Mouse (Mus musculus): Measurements from ENCODE around the gene Blzf1.

The Blzf1 gene

DNA sequence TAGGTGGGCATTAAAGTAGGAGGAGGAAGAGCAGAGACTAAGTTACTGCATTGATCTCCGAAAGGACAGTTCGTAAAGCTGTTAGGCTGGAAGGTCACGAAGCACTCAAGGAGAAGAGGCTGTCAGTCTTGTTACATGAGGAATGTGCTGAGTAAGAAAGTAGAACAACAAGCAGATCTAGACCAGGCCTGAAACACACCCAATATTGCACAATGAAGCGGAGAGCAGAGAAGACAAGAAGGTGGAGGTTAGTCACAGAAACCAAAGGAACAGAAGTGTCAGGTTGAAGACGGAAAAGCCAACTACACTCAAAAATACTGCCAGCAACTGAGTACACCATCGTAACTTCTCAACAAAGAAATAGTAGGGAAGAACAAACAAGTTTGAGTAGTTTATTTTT lies 13.2 kb downstream of the Blzf1 start:
- no peak for DNase-seq (ENCODE audit: low spot score in 2 of 2)

DNA sequence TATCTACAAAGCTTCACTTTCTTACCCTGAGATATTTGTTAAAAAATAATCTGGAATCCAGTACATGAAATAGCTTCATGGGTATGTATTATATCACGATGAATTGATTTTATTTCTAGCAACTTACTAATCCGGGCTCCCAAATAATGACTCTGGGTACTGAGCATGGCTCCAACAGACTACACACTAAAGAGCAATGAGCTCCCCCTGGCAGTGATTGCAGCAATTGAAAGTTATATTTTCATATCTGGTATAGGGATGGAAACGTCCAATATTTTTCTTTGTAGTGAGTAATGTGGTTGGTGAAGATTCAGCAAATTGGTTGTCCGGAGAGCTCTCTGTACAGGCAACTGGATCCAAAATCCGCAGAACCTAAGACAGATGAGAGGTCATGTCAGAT lies 15.2 kb downstream of the Blzf1 start:
- DNase-seq (ENCODE audit: low spot score in 2 of 2), result no peak

DNA sequence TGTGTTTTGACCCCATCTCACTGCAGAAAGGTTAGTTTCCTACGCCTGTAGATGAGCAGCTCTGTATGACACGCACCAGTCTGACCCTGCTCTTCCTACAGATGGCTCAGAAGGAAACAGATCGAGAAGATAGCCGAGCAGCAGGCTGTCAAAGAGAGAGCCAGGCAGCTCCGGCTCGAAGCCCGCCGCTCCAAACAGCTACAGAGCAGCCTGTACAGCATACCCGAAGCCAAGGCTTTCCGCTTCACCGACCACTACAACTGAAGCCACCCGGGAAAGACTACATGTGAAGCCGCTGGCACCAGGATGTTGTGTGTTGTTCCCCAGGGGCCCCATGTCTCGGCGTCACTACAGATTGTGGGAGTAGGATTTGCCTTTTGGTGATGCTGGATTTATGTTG lies 19.9 kb downstream of the Blzf1 start:
- DNase-seq (ENCODE audit: low spot score in 2 of 2), result no peak

DNA sequence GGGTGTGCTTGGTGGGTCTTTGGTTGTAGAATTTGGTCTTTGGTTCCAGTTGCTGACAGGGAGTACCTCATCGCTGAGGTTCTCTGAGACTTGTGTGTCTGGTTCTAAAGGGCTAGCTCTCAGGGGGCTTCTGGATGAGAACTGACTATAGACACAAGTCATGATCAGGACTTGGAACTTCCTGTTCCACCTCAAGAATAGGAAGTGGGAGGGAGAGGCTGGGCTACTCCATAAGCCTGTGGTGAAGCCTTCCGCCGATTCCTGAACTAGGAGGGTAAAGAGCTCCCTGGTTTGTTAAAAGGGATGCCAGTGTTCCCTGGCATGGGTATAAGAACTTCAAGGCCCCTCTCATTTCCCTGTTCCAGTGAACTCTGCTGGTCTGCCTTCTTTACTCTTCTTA lies 23.3 kb downstream of the Blzf1 start:
- DNase-seq (ENCODE audit: low spot score in 2 of 2), result no peak

DNA sequence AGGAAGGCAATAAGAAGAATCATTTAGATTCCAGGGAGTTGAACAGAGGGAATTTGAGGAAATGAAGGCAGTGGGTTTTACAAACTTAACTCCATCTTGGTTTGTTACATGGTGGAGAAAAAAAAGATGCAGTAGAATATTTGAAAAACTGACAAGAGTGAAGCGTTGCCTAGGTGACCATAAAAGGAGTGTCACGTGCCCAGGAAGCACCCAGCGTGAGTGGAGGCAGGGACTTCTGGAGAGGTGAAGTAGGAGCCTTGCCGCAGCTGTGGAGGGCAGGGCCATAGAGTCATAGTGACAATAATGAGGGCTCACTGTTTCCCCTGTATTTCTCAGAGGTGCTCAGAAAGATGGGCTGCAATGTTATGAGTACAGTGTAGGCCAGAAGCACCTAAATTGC lies 28.0 kb downstream of the Blzf1 start:
- no peak for DNase-seq (ENCODE audit: low spot score in 2 of 2)

DNA sequence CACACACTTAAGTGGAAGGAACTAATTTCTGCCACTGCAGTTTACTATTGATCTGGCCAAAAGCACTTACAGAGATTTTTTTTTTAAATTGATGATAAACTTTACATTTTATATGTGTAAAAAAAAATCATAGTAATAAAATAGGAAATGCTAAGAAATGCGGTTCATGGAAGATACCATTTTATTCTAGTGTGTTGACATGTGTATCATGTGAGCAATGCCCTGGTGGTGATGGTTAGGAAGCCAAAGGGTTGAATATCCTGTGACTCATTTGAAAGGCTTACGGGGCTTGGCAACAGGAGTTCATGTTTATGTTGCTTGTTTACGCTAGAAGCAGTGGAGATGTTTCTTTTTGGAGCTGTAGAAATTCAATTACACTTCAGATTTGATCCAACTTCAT lies 30.7 kb downstream of the Blzf1 start:
- no peak for DNase-seq (ENCODE audit: low spot score in 2 of 2)

DNA sequence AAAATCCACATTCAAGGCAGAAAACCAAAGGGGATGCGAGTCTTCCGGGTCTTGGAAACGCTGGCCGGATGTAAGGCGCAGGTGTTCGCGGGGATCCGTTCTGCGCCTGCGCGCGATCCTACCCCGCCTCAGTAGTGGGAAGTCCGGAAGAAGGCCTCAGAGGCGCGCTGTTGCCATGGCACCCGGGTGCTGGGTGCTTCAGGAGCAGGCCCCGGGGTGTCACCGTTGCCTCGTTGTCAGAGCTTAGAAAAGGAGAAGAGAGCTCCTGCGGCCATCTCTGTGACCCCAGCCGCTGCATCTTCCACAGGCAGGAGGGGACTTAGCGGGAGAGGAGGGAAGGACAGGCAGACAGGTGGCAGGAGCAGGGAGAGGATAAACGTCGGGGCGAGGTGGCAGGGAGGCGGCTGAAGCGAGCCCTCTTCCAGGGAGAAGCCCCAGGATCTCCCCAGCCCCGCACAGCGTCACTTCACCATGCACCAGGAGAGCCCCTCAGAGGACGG lies 31.8 kb downstream of the Blzf1 start, which contains the start of gene Ccdc181:
Gene Ccdc181, plus strand, starts transcription at position 131 of the 500 bp plus-strand sequence.
- DNase-seq (ENCODE audit: low spot score in 2 of 2), result peak; percentile 93 to 95

DNA sequence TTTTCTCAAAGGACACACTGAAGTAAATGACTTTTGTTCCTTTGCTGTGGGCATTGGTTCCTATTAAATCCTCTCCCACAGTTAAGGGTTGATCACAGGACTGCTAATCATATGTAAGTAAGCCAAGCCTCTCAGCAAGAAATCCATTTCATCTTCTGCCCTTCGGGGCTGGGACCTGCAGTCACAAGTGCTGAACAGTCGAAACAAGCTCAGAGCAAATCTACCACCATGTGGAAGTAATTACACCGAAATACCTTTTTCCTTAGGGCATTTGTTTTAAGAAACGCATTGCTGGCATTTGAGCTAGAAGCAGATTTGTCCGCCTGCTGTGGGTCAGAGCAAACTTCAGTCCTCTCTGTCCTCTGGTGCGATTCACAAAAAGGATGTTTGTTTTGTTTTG lies 33.6 kb downstream of the Blzf1 start:
- no peak for DNase-seq (ENCODE audit: low spot score in 2 of 2)

DNA sequence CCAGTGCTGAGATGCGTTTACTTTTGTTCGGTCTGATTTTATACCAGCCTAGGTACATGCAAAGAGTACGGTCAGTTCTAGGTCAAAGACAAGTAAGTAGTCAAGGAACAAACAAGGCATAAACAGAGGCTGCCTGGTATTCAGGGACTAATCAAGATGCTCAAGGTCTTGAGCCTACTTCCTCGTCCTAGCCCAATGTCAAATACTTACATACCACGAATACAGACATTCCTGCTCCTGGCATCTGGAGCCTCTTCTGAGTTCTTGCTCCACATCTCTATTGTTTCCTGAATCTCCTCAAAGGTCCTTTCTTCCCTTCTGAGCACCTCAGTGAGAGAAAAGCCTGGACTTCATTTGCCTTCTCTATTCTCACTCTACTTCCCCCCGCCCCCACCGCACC lies 36.3 kb downstream of the Blzf1 start:
- no peak for DNase-seq (ENCODE audit: low spot score in 2 of 2)

DNA sequence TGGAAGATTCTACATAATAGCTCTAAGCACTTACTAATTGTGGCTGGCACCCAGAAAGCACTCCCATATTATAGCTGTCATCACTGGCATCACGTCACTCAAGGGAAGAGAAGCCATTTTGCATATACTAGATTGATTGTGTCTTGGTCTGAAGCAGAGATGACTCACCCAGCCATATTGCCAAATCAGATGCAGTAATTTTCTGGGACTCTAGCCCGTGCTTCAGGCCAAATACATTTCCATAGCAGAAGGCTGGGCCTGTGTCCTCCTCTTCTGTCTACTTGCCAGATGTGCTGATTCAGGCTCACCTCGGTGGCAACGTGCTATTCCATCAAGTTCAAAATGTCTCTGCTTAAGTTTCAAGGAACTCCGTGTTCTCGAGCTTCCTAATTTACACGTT lies 45.7 kb downstream of the Blzf1 start:
- DNase-seq (ENCODE audit: low spot score in 2 of 2), result no peak

DNA sequence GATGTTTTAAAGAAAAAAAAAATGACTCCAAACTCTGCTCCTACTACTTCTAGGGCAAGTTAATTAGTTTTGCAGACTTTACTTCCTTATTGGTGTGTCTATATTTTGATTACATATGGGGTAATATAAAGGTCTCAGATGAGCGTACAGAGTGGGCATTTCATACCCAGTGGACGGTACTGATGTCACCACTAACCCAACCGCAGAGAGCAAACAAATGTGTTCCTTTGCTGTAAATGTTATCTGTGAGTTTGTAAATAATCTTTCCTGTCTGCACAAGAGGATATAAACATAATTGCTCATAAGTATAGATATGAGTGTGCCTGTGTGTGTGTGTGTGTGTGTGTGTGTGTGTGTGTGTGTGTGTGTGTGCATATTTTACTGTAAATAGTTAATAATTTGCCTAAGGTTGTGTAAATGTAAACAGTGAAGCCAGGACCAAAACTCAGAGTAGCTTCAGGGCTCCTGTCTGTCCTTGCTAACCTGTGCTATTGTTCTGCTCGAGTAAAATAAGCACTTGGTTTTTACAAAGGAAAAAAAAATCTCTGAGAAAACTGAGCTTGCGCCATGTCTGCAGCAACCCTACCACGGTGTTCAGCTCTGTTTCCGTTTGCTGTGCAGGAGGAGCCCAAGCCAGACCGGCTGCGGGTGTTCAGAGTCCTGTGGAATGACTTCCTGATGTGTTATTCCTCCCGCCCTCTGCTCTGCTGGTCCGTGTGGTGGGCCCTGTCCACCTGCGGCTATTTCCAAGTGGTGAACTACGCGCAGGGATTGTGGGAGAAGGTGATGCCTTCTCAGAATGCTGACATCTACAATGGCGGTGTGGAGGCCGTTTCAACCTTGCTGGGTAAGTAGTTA lies 46.9 kb downstream of the Blzf1 start:
- DNase-seq (ENCODE audit: low spot score in 2 of 2), result no peak

DNA sequence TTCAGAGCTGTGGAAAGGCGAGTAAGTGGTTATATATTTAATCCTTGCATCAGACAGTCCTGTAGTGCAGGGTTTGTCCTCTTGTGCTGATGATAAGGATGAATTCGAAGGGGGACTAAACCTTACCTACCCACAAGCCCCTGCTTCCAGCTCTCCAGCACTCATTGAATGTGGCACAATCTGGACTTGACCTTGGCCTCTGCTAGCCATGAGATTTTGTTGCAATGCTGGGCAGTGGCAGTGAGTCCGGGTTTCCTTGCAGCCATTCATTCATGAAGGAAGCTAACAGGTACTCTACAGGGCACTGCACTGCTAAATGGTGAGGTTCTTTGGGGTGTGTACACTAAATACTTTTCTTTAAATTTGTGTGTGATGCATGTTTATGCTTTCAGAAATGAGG lies 52.5 kb downstream of the Blzf1 start:
- DNase-seq (ENCODE audit: low spot score in 2 of 2), result no peak

DNA sequence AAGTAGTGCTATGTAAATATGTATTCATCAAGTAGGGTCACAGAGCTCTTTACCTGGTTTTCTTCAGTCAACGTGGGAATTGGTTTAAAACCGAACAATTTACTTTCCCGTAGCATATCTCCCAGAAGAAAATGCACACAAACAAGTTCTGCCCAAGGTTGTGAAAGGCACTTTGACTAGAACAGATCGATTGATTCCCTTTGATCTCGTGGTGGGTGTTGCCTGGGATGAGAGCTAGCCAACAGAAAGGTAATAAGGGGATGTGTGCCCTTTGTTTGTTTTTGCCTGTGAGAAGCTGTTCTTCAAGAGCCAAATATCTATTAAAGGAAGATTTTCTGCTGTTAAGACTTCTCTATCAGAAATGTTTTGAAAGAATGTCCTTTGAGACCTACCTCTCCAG lies 54.7 kb downstream of the Blzf1 start:
- no peak for DNase-seq (ENCODE audit: low spot score in 2 of 2)

DNA sequence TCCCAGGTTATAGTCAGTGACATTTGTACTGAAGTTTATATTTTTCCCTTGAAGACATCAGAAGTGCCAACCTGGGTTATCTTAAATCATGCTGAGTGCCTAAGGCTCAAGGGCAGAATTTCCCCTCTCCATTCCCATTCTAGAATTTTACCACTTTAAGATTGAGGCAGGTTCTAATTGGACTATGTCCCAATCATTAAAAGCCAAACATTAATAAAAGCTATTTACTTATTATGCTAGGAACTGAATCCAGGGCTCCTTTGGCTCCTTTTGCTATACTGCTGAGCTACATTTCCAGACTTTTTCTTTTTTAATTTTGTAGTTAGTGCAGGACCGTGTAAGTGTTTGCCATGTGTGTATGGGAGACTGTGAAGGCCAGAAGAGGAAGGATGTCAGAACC lies 55.9 kb downstream of the Blzf1 start:
- DNase-seq (ENCODE audit: low spot score in 2 of 2), result no peak

DNA sequence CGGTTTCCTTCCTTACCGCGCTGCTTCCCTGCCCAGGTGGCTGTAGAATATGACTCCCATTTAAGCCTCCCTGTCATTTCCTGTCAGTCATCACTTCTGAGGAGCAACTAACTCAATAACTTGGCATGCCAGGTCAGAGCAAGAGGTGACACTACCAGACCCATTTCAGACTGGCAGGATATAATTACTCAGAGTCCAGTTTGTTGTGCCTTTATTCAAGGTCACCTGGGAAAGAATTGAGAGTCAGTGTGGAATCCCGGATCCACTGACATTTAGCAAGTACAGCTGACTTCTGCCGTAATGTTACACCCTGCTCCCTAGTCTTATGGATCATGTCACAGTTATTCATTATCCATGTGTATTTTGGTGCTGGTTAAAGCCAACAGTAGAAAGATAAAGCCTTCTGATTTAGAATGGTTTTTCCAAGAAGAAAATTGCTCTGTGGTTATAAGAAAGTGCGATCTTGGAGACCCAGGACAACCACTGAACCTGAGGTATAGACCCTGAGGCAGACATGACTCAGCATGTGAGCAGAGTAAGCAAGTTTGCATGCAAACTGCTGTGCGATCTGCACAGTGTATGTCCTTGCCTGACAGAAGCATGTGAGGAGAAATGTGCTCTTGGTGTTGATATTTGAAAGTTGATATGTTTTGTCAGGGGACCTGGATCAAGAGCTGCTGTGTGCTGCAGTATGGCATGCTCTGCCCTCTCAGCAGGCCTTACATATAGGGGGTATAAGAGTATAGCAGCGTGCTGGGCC lies 56.7 kb downstream of the Blzf1 start:
- no peak for DNase-seq (ENCODE audit: low spot score in 2 of 2)

DNA sequence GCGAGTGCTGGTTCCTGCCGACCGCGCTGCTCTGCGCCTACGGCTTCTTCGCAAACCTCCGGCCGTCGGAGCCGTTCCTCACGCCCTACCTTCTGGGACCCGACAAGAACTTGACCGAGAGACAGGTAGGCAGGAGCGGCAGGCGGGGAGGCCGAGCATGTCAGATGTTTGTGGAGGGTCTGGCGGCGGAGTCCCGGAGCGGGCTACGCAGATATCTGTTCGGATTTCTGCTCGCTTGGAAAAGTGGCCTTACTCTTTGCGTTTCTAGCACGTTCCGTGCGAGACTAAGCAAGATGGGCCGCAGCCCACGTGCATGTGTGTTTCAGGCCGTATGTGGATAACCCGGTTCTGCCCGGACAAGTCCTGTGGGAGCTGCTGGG lies 58.0 kb downstream of the Blzf1 start:
- DNase-seq (ENCODE audit: low spot score in 2 of 2), result peak; percentile 23 to 48

DNA sequence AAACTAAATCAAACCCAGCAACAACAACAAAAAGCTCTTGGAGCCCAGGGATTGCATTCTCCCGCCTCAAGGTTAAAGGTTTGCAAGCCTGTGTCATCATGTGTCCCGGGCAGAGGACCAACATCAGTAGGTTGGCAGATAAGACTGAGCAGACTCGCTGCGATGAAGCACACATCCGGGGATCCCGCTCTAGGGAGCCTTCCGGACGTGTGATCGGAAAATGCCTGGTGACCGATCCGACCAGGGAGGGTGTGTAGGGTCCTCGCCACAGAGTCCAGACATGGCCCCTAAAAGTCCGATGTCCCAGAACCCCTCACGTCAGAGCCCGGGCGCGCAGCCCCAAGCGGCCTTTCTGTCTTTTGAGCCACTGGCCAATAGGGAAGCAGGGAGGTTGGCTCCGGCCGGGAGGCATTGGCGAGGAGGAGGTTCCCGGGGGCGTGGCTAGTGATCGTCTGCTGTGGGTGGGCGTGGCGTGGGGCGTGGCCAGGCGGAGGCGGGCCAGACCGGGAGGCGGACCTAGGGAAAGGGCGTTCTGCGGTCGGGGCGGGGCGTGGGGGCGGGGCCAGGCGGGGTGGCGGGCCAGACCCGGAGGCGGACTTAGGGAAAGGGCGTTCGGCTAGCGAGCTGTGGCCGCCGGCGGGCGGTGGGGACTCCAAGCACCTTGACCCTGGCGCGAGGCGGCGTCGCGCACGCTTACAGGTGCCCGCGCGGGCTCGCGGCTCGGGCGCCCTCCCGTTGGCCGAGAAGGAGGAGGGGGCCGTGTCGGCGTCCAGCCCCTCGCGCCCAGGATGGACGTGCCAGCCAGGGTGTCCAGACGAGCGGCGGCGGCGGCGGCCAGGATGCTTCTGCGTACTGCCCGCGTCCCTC lies 58.6 kb downstream of the Blzf1 start, which contains the start of gene Slc19a2:
Gene Slc19a2, plus strand, starts transcription at position 582 of the 867 bp plus-strand sequence.
- DNase-seq (ENCODE audit: low spot score in 2 of 2), result peak; percentile 95 to 96

DNA sequence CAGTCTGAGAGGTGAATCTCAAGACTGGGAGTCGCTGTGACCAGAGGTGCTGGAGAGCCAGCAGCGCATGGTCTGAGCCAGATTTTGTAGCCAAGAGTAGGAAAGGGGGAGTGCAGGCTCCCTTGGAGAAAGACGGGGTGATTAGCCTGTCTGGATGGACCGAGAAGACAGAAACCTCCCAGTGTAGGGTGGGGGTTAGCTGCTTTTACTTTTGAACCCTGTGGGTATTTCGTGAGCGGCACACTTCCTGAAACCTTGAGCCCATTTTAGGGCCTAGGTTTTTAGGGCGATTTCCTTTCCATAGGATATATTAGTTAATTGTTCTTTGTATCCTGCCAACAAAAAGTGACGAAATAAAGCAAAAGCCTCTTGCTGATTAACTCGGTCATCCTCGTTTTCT lies 59.3 kb downstream of the Blzf1 start:
- no peak for DNase-seq (ENCODE audit: low spot score in 2 of 2)

DNA sequence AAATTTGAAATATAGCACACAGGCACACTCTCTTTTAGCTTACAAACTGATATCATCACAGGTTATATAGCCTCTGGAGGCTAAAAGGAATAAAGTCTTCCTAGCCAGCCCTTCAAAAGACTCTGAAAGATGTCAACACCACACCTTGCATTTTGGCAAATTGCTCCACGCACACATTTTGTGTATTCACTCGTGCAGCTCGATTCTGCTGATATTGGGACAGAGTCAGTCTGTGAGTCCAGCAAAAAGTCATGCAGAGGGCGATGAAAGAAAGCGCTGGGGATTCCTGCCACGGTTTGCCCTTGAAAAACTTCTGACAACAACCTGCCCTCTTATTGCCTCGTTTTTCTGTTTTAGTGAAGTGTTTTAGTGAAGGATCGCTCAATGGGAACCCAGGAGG lies 59.8 kb downstream of the Blzf1 start:
- DNase-seq (ENCODE audit: low spot score in 2 of 2), result no peak

DNA sequence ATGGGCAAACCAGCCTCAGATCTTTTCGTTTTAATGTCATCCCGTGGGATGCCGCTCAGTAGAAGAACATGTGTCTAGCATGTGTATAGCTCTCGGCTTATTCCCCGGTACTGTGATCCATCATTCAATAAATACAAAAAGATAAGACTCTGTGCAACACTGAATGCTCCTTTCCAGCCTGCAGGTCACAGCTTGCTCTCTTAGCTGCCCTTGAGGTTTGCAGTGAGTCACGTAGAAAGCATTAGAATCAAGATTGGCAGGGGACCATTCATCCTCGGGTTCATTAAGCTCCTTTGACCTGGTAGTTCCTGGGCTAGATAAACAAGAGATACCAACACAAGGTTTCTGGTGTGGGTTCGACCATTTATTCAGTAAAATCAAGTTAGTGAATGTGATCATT lies 64.5 kb downstream of the Blzf1 start:
- no peak for DNase-seq (ENCODE audit: low spot score in 2 of 2)

DNA sequence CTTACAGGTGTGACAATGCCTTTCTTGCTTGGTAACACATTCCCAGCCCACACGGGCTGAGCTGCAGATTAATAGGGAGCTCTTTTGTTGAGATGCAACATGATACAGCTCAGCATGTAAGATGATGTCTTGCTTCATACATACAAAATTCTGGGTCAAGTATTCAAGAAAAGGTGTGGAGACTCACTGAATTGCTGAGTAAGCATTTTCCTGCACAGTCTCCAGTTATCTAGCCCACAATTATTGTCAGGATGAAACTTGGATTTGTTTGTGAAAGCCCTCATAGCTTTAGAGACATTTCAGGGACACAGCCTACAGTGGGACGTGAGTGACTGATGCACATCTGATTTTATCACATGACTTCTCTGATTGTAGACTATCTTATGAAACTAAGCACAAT lies 65.8 kb downstream of the Blzf1 start:
- DNase-seq (ENCODE audit: low spot score in 2 of 2), result no peak
